Mouse (Mus musculus): Measurements from ENCODE around the gene Kazald1. TPM values are rescaled to one million over a fixed set of nuclear protein-coding genes. Genes with fewer than 3 reads are reported as not detected.

The Kazald1 gene
- polyA plus RNA-seq, 2 experiments from 2014 or later, result 0.47 to 0.48 TPM

DNA sequence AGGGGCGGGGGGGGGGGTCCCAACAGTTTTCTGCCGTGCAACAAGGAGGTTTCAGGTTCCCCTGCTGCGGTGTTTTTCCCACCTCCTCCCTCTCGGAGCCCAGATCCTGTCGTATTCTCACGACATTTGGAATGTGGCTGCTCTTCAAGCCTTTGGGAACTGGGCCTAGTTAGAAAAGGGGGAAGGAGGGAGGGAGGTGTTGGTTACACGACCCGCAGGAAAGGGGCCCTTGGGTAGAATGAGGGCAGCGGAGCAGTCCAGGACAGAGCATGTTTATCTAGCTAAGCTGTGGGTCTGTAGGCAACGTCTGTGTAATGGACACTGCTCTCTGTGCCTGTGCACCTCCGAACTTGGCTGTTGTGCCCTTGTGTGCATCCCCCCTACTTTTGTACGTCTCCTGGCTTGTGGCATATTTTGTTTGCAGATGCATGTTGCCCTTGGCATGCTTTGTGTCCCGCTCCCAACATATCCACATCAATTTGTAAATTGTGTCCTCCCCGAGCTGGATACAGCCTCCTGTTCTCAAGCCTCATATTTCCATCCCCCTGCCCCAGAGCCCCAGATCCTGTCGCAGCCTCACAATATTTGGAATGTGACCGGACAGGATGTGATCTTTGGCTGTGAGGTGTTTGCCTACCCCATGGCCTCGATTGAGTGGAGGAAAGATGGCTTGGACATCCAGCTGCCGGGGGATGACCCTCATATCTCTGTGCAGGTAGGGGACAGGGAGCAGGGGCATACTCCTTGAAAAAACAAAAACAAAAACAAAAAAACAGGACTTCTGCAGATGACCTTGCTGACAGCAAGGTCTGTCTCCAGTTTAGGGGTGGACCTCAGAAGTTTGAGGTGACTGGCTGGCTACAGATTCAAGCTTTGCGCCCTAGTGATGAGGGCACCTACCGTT is 3.0 kb downstream of the Kazald1 start:
- ATAC-seq, result no peak

DNA sequence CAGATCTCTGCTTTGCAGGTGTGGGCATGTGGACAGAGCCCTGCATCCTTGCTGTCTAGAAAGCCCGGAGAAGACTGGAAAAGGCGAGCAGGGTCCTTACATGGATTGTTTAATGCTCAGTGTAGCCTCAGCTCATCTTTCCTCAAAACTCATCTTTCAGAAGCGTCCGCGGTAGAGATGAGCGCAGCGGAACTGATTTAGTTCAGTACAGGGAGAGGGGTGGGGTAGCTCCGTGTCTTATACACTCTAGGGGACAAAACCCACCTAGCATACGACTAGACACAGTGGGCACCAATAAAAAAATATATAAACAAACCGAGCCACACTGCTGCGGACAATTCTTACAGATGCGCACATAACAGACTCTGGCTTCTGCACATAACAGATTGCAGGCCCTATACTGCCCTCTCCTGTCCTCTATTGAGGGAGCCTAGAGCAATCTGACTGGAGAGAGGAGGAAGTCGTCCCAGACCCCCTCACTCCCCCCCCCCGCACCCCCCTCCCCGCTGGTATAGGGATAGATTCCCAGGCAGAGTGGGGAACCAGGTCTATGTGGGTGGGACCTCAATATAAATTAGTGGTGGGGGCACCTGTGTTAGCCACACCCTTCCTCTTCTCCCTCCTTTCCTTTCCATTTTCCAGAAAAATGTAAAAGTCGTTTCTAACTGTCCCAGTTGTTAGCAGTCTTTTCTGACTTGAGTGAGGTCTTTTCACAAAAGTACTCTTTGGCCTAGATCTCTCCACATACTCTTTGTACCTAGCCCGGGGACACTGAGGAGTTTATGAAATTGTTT is 4.1 kb downstream of the Kazald1 start:
- ATAC-seq, result no peak

DNA sequence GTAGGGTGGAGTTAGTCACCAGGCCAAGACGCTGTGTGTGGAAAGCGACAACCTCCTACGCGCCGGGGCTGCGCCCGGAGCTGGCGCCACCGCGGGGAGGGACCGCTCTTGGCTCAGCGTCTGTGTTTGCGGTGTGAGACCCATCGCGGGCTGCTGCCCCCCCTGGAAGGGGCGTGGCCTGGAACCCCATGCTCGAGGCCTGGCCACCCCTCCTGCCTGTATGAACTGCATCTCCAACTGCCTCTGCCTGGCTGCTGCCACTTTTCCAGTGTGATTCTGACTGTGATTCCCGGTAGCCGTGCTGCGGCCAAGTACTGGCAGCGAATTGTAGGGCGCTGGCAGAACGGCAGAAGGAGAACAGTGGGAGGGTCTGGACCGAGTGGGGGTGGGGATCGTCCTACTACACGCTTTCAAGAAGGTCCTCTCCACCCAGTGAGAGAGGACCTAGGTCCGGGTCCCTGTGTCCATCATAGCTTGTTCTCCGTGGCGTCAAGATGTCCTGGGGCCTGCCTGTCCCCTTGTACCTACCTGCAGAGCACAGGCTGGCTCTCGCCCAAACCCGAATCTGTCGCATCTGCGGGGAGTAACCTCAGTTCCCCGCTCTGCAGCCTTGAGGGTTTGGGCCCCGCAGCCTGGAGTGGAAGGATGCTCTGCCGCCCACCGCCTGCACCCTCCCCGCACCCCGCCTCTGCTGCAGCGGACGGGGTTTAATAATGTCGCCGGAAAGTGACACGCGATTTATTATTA is 4.9 kb downstream of the Kazald1 start:
- peak; percentile 55 for ATAC-seq

DNA sequence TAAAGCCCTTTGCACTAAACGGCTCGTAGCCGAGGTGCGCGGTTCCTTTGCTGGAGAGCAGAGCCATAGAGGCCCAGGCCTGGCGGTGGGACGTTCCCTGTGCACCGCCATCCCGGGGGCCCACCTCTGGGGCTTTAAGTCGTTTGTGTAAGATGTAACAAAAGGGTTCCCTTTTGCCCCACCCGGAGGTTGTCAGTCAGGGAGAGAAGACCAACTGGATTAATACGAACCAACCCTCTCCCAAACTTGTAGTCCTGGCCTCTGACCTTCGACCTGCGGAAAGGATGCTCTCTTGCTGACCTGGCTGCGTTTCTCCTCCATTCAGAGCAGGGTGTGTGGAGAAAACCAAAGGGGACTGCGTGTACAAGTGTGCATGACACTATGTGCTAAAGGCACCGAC is 5.7 kb downstream of the Kazald1 start:
- ATAC-seq, result no peak

DNA sequence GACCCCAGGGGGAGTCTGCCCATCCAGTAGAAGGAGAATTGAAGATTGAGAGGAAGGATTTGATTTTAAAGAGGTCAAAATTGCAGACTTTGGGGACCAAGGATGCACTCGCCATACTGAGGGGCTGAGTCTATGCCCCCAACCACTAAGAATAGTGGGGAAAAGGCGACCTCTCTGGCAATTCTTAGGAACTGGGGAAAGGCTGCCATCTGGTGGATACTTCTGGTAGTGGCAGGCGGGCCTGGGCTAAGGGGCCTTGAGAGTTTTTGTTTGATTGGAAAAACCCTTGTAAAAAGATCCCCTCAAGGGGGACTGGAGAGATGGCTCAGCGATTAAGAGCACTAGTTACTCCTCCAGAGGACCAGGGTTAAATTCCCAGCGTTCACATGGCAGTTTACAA is 6.2 kb downstream of the Kazald1 start:
- ATAC-seq, result peak; percentile 35

DNA sequence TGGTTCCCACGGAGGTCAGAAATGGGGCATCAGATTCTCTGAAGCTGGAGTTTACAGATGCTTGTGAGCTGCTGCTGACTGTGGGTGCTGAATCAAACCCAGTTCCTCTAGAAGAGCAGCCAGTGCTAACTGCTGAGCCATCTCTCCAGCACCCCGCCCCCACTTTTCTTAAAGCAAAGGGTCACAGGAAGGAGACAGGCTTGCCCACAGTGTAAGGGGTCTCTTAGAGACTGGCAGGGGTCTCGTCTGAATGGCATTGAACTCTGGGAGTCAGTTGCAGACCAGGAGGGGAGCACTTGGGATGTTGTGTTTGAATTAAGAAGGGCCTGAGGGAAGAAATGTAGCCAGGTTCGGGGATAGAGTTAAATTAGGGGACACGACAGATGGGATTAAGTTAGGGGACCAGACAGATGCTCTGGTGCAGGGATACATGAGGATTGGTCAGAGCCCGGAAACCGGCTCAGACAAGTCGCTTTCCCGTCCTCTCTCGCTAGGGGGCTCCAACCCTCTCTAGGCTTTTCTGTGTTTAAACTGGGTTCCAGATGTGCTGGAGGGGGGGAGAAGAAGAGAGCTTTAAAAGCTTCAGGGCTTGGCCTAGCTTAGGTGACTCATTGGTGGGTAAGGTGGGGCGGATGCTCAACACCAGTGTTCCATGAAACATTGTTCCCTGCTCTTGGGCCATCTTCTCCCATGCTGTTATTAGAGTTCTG is 7.0 kb downstream of the Kazald1 start:
- ATAC-seq, result no peak

DNA sequence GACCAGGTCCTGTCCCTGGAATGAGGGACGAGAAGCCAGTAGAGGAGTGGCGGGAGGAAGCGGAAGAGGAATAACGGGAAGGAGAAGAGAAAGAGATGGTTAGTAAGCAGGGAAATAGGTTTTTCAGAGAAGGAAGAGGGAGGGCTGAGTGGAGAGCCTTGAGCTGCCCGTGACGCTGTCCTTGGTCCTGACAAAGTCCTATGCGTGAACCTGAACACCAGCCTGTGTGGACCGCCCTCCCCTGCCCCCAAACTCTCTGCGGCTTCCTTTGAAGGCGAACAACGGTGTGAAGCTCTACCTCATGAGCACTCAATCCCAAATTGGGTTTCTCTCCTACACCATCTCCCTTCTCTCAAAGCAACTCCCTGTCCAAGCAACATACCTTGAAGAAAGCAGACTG is 22.8 kb downstream of the Kazald1 start:
- ATAC-seq, result no peak

DNA sequence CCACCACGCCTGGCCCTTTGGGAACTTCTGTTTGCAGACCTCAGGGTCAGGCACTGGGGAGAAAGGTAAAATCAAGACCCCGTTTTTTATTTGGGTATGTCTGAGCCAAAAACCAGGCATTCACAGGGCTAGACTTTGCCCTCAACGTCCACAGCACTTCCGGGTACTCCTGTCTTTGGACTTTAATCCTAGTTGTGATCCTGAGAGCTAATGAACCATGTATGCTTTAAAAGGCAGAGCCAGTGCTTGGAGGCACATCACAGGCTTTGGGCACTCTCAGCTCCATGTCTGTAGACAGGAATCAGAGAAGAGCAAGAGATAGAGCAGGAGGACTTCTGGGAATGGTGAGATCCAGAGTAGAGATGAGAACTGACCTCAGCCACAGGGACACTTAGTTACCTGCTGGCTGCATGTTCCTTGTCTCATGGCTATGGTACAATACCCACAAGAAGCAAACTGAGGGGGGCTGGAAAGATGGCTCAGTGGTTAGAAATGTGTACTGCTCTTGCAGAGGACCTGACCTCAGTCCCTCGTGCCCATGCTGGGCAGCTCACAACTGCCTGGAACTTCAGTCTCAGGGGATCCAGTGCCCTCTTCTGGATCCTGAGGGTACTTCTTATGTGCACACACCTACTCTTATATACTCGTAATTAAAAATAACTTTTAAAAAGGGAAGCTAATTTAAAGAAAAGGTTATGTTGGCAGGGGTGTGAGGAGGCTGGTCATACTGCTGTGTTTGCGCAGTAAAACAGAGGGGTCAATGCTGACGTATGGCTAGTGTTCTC is 25.6 kb downstream of the Kazald1 start:
- no peak for ATAC-seq

DNA sequence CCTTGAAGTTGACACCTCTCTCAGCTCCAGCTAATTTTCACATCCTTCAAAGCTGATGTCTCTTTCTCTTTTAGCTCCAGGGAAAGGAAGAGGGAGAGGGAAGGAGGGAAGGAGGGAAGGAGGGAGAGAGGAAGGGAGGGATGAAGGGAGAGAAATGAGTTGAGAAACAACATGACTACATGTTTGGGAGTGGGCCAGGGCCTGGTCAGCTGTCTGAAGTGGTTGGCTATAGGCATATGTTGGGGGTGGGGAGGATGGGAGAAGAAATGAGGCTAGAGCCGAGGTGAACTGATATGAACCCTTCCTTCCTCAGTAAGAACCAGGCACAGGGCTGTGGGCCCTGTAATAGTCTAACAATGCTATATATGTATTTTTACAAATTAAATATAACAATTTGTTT is 30.6 kb downstream of the Kazald1 start:
- no peak for ATAC-seq

DNA sequence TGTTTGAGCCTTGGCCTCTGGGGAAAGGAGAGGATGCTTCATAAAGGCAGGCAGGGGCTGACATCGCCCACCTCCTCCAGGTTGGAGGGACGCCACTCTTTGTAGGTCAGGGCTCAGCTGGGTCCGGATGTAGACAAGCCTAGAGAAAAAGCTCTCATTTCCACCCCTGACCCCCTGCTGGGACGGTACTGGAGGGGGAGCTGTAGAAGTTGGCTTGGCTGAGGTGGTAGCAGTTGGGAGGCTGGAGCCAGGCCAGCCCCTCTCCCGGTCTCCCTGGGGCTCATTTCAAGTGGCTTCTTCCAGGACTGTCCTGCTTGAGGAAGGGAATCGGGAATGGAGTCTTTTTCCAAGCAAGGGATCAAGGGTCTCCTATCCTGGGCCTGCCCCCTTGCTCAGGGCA is 31.6 kb downstream of the Kazald1 start:
- no peak for ATAC-seq

DNA sequence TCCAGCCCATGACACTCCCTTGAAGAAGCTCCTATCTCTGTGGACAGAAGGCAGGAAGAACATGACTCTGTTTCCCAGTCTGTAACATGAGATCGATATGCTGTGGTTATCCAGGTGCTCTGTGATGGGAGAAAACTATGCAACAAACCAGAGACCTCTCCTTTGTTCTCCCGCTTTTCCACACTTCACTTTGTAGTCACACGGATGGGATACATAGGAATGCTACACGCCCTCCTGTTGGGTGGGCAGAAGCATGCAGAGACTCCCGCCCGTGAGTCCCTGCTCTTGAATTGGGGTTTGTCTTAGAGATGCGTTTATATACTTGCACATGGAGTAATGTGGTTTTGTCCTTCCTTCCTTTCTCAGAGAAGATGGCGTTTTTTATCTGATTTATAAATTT is 35.6 kb downstream of the Kazald1 start:
- no peak for ATAC-seq

DNA sequence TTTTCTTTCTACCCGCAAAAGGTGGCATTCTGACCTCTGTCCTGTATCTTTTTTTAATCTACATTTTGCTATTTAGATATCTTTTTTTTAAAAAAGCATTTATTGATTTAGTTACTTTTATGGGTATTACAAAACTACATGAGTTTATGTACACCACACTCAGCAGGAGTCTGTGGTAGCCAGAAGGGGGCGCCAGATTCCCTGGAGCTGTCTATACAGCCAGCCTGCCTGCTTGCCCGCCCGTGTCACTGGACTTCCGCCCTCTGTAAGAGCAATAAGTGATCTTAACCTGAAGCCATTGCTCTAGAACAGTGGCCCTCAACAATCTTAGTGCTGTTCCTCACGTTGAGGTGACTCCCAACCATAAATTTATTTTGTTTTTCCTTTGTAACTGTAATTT is 37.4 kb downstream of the Kazald1 start:
- no peak for ATAC-seq

DNA sequence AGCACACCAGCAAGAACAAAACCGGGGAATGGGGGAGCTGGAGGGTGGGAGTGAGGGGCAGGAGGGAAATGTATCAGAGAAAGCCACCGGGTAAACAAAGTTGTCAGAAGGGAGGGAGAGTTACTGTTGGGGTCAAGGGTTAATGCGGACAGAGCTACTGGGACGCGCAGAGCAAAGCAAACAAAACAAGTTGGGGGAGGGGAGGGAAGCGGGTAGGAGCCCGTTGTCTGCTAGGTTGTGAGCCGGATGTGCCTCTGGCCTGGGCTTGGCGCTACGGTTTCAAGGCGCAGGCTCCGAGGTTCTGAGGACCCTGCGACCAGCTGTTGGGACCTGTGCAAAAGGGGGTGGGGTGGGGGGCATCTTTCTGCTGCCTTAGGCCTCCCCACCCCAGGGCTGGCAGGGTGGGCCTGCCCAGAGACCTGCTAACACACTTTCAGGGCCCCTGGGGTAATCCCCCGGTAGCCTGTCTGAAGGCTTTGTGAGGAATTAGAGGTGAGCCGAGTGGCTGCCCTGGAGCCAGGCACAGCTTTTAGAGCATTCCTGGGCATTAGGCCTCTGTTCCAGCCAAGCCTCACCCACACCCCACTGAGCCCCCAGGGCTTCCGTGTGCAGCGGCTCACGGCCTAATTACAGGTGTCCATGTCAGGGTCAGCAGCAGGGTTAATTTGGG is 38.9 kb downstream of the Kazald1 start:
- ATAC-seq, result no peak

DNA sequence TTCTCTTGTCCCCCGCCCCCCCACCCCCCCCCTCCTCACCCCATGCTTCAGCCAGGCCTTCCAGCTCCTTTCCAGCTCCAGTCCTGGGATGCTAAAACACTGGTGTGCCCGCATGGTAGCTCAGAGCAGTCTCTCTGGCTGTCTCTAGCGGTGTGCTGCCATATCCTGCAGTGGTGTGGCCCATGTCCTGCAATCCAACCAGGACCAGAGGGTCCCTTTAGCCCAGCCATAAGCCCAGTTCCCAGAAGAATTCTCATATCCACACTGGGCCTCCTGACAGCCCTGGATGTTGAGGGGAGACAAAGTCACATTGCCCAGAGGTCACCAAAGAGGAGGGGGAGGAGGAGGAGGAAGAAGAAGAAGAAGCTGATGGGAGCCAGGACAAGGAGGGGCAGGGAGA is 39.7 kb downstream of the Kazald1 start:
- ATAC-seq, result no peak

DNA sequence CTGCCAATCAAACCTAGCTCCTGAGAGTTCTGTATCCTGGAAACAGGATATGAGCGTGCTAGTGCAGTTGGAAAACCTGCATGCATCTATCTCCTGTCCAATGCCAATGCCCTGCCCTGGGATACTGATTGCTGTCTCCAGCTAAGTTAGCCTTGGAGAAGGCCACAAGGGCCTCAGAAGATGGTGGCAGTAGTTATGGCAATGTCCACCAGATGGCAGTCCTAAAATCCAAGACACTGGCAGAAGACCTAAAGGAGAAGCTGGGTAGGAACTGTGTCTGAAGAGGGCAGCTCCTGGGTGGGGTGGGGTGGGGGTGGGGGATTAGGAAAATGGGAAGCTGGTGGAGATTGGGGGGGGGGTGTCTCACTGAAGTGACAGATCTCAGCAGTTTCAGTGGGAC is 41.8 kb downstream of the Kazald1 start:
- no peak for ATAC-seq

Other genes starting within 250 kb of the Kazald1 start
- gene Slf2, start 144.1 kb upstream of the Kazald1 start, polyA plus RNA-seq (2017; shearing (Covaris generic)), result 10 to 100 TPM; 19.6 to 23.0 TPM
- gene Sema4g, start 86.1 kb upstream of the Kazald1 start, polyA plus RNA-seq (2017; shearing (Covaris generic)), result under 1 TPM in 1 of 2 experiments, not detected in 1; 0.24 TPM
- gene Twnk, start 69.6 kb upstream of the Kazald1 start, polyA plus RNA-seq (2017; shearing (Covaris generic)), result 1 to 10 TPM; 4.2 to 9.3 TPM
- gene Mrpl43, start 68.8 kb upstream of the Kazald1 start, polyA plus RNA-seq (2017; shearing (Covaris generic)), result 10 to 100 TPM; 67.8 to 71.3 TPM
- 1 to 10 TPM in 1 of 2 experiments, under 1 TPM in 1; 0.78 to 1.8 TPM for gene Lzts2, start 60.8 kb upstream of the Kazald1 start, polyA plus RNA-seq (2017; shearing (Covaris generic))
- gene Pdzd7, start 29.5 kb upstream of the Kazald1 start, polyA plus RNA-seq (2017; shearing (Covaris generic)), result under 1 TPM in 1 of 2 experiments, not detected in 1; 0.32 TPM
- 10 to 100 TPM; 84.1 to 92.7 TPM for gene Sfxn3, start 27.7 kb upstream of the Kazald1 start, polyA plus RNA-seq (2017; shearing (Covaris generic))
- not detected for gene Tlx1, start 75.4 kb downstream of the Kazald1 start, polyA plus RNA-seq (2017; shearing (Covaris generic))
- gene Lbx1, start 160.6 kb downstream of the Kazald1 start, polyA plus RNA-seq (2017; shearing (Covaris generic)), result not detected